Mouse (Mus musculus): ENCODE data around the gene Tcf12.

The Tcf12 gene

GRCm38 (mm10) chr9:71805646-71806421 is 305.8 kb downstream of the Tcf12 start:
- CTCF ChIA-PET: no interaction called here

- CTCF ChIA-PET: no interaction called here
Measured at GRCm38 (mm10) chr9:71804116-71804515, 307.6 kb downstream of the Tcf12 start.

- CTCF ChIA-PET: no interaction called here
Measured at GRCm38 (mm10) chr9:71803281-71803680, 308.4 kb downstream of the Tcf12 start.

- CTCF ChIA-PET: no interaction called here
Measured at GRCm38 (mm10) chr9:71799598-71799997, 312.1 kb downstream of the Tcf12 start.

GRCm38 (mm10) chr9:71798176-71798575 is 313.5 kb downstream of the Tcf12 start:
- CTCF ChIA-PET: no interaction called here
